Mouse (Mus musculus): ENCODE measurements around the gene Rnf144a. TPM values are rescaled to one million over a fixed set of nuclear protein-coding genes. Genes with fewer than 3 reads are reported as not detected.
"Not testable (repeated sequence)": the region's sequence is repeated elsewhere in the genome, so short reads cannot be mapped to it uniquely, and the experiment has no call there.

The Rnf144a gene
- polyA plus RNA-seq, 2 experiments, result 0.60 to 0.74 TPM

- H3K36me3 ChIP-seq (replicated peaks; ENCODE audit: control insufficient read depth, insufficient read depth, low read depth); H3K27me3 ChIP-seq (ENCODE audit: control insufficient read depth, insufficient read depth, low read length); DNase-seq (ENCODE audit: low read depth in 3 of 3, low spot score in 3 of 3); H3K4me2 ChIP-seq (ENCODE audit: low read depth); H3K9me3 ChIP-seq (ENCODE audit: control insufficient read depth, low read length); H3K9ac ChIP-seq (replicated peaks); H3K4me1 ChIP-seq (replicated peaks; ENCODE audit: control insufficient read depth in 2 of 2, insufficient read depth in 2 of 2, low read length in 1 of 2); ATAC-seq (ENCODE audit: insufficient read depth); H3K4me3 ChIP-seq (ENCODE audit: insufficient read depth in 1 of 2, low read depth in 2 of 2, low read length in 2 of 2); H3K27ac ChIP-seq: not testable (repeated sequence)
- TF ChIP-seq CTCF (IDR thresholded peaks at IDR 0.05; ENCODE audit: low read depth), result peak; percentile 46; the same call in 1 of the 2 replicates
- WGBS (ENCODE audit: insufficient replicate concordance), result 11% methylated on average over 1 of the region's 1 CpGs
Measured at GRCm38 (mm10) chr12:26295995-26296394, 119.1 kb downstream of the Rnf144a start.

- H3K4me1 ChIP-seq (replicated peaks; ENCODE audit: control insufficient read depth in 2 of 2, insufficient read depth in 2 of 2, low read length in 1 of 2), result no peaks in the 10 kb centered on the region
- H3K4me3 ChIP-seq (ENCODE audit: insufficient read depth in 1 of 2, low read depth in 2 of 2, low read length in 2 of 2), result no peak overlapping the region
- H3K27me3 ChIP-seq (ENCODE audit: control insufficient read depth, insufficient read depth, low read length), result no peaks in the 10 kb centered on the region
- no peaks in the 10 kb centered on the region for H3K36me3 ChIP-seq (replicated peaks; ENCODE audit: control insufficient read depth, insufficient read depth, low read depth)
- no peak overlapping the region for H3K9ac ChIP-seq (replicated peaks)
- no peak overlapping the region for H3K27ac ChIP-seq
- ATAC-seq (ENCODE audit: insufficient read depth) (no peak), DNase-seq (ENCODE audit: low read depth in 3 of 3, low spot score in 3 of 3) (no peak)
- WGBS (ENCODE audit: insufficient replicate concordance), result 68% methylated on average over 2 of the region's 2 CpGs
- H3K9me3 ChIP-seq (ENCODE audit: control insufficient read depth, low read length), result no peaks in the 10 kb centered on the region
- TF ChIP-seq EP300 (IDR thresholded peaks at IDR 0.05; ENCODE audit: low read depth) (no peak), CTCF (IDR thresholded peaks at IDR 0.05; ENCODE audit: low read depth) (no peak)
- no peak overlapping the region for H3K4me2 ChIP-seq (ENCODE audit: low read depth)
Measured at GRCm38 (mm10) chr12:26289200-26289599, 125.9 kb downstream of the Rnf144a start.

- H3K9ac ChIP-seq (replicated peaks), result no peak overlapping the region
- no peak overlapping the region for H3K27ac ChIP-seq
- H3K4me3 ChIP-seq (ENCODE audit: insufficient read depth in 1 of 2, low read depth in 2 of 2, low read length in 2 of 2), result no peak overlapping the region
- 49% methylated on average over 1 of the region's 1 CpGs for WGBS (ENCODE audit: insufficient replicate concordance)
- H3K9me3 ChIP-seq (ENCODE audit: control insufficient read depth, low read length), result no peaks in the 10 kb centered on the region
- TF ChIP-seq EP300 (IDR thresholded peaks at IDR 0.05; ENCODE audit: low read depth) (no peak), CTCF (IDR thresholded peaks at IDR 0.05; ENCODE audit: low read depth) (no peak)
- DNase-seq (ENCODE audit: low read depth in 3 of 3, low spot score in 3 of 3), result no peak
- H3K36me3 ChIP-seq (replicated peaks; ENCODE audit: control insufficient read depth, insufficient read depth, low read depth), result no peaks in the 10 kb centered on the region
- H3K4me1 ChIP-seq (replicated peaks; ENCODE audit: control insufficient read depth in 2 of 2, insufficient read depth in 2 of 2, low read length in 1 of 2), result no peaks in the 10 kb centered on the region
- H3K4me2 ChIP-seq (ENCODE audit: low read depth), result no peak overlapping the region
- no peak for ATAC-seq (ENCODE audit: insufficient read depth)
- no peaks in the 10 kb centered on the region for H3K27me3 ChIP-seq (ENCODE audit: control insufficient read depth, insufficient read depth, low read length)
Measured at GRCm38 (mm10) chr12:26288347-26288746, 126.7 kb downstream of the Rnf144a start.

- Histone ChIP-seq H3K4me3 (ENCODE audit: insufficient read depth in 1 of 2, low read depth in 2 of 2, low read length in 2 of 2) (no peak overlapping the region), H3K27me3 (ENCODE audit: control insufficient read depth, insufficient read depth, low read length) (no peaks in the 10 kb centered on the region), H3K4me2 (ENCODE audit: low read depth) (no peak overlapping the region), H3K4me1 (replicated peaks; ENCODE audit: control insufficient read depth in 2 of 2, insufficient read depth in 2 of 2, low read length in 1 of 2) (no peaks in the 10 kb centered on the region), H3K9me3 (ENCODE audit: control insufficient read depth, low read length) (no peaks in the 10 kb centered on the region), H3K9ac (replicated peaks) (no peak overlapping the region), H3K27ac (no peak overlapping the region), H3K36me3 (replicated peaks; ENCODE audit: control insufficient read depth, insufficient read depth, low read depth) (no peaks in the 10 kb centered on the region)
- DNase-seq (ENCODE audit: low read depth in 3 of 3, low spot score in 3 of 3) (no peak), ATAC-seq (ENCODE audit: insufficient read depth) (no peak)
- 55% methylated on average over 8 of the region's 8 CpGs for WGBS (ENCODE audit: insufficient replicate concordance)
- TF ChIP-seq CTCF (IDR thresholded peaks at IDR 0.05; ENCODE audit: low read depth) (no peak), EP300 (IDR thresholded peaks at IDR 0.05; ENCODE audit: low read depth) (no peak)
Measured at GRCm38 (mm10) chr12:26285939-26286338, 129.1 kb downstream of the Rnf144a start.

- 58% methylated on average over 3 of the region's 3 CpGs for WGBS (ENCODE audit: insufficient replicate concordance)
- Histone ChIP-seq H3K4me3 (ENCODE audit: insufficient read depth in 1 of 2, low read depth in 2 of 2, low read length in 2 of 2) (no peak overlapping the region), H3K27me3 (ENCODE audit: control insufficient read depth, insufficient read depth, low read length) (no peaks in the 10 kb centered on the region), H3K9ac (replicated peaks) (no peak overlapping the region), H3K36me3 (replicated peaks; ENCODE audit: control insufficient read depth, insufficient read depth, low read depth) (no peaks in the 10 kb centered on the region), H3K4me2 (ENCODE audit: low read depth) (no peak overlapping the region), H3K4me1 (replicated peaks; ENCODE audit: control insufficient read depth in 2 of 2, insufficient read depth in 2 of 2, low read length in 1 of 2) (no peaks in the 10 kb centered on the region), H3K27ac (no peak overlapping the region), H3K9me3 (ENCODE audit: control insufficient read depth, low read length) (no peaks in the 10 kb centered on the region)
- DNase-seq (ENCODE audit: low read depth in 3 of 3, low spot score in 3 of 3) (no peak), ATAC-seq (ENCODE audit: insufficient read depth) (no peak)
- TF ChIP-seq CTCF (IDR thresholded peaks at IDR 0.05; ENCODE audit: low read depth), result no peak
- TF ChIP-seq EP300 (IDR thresholded peaks at IDR 0.05; ENCODE audit: low read depth), result no peak
Measured at GRCm38 (mm10) chr12:26285460-26285859, 129.6 kb downstream of the Rnf144a start.
